Mouse (Mus musculus) spleen, adult 2 months (tissue): Measurements from ENCODE around the gene Kif13a. TPM values are rescaled to one million over a fixed set of nuclear protein-coding genes. Genes with fewer than 3 reads are reported as not detected.

Experiments
- DNase-seq, 2 experiments: peaks; one replicate each; pipeline versions ENCODE4 v3.0.0 to v3.0.0-alpha.2; 2012 to 2021; ENCODE audit warnings: low spot score in 2 of 2, low read depth in 1 of 2
- H3K27ac ChIP-seq: fragments of 200-500 bp; 2 replicates; pipeline ENCODE4 v1.5.1; 2012; ENCODE audit warnings: low read length, inconsistent platforms; ENCODE audit not compliant: insufficient read depth
- H3K27me3 ChIP-seq: fragments of 200-500 bp; 2 replicates; pipeline ENCODE4 v1.6.1; 2012; ENCODE audit warnings: mild to moderate bottlenecking, moderate library complexity, low read length, inconsistent platforms; ENCODE audit not compliant: control insufficient read depth, insufficient read depth
- H3K36me3 ChIP-seq: fragments of 200-500 bp; 2 replicates; pipeline ENCODE4 v1.6.1; 2012; ENCODE audit warnings: mild to moderate bottlenecking, low read length, inconsistent platforms; ENCODE audit not compliant: control insufficient read depth, insufficient read depth
- H3K4me1 ChIP-seq: fragments of 200-500 bp; 2 replicates; pipeline ENCODE4 v1.6.1; 2011; ENCODE audit warnings: inconsistent platforms; ENCODE audit not compliant: control insufficient read depth, insufficient read depth, insufficient read length
- H3K4me3 ChIP-seq: fragments of 200-500 bp; 2 replicates; pipeline ENCODE4 v1.5.1; 2011; ENCODE audit warnings: mild to moderate bottlenecking, inconsistent platforms; ENCODE audit not compliant: insufficient read depth, insufficient read length; ENCODE audit errors: extremely low read depth
- CTCF ChIP-seq: fragments of 200-500 bp; IDR thresholded peaks from 2 replicates; pipeline ENCODE4 v1.5.1; 2011; ENCODE audit warnings: mild to moderate bottlenecking, inconsistent platforms; ENCODE audit not compliant: insufficient read depth, insufficient read length, insufficient replicate concordance; ENCODE audit errors: extremely low read depth
- POLR2A ChIP-seq: fragments of 200-500 bp; IDR thresholded peaks from 2 replicates; pipeline ENCODE4 v1.6.1; 2011; ENCODE audit warnings: low read depth, low read length, inconsistent platforms
- WGBS: fragments of 180-500 bp; shearing (Covaris S2); methylation state at CpG from one replicate; pipeline ENCODE4 v1.1.7; 2018; 5-methylcytosine and 5-hydroxymethylcytosine counted together
- polyA plus RNA-seq: library from polyadenylated mRNA; depleted of rRNA; stranded (reverse); fragments of >200 nt; gene quantifications from 2 replicates; pipeline ENCODE4 v1.2.3, GENCODE M21; 2012

Kif13a gene
- polyA plus RNA-seq, 1 experiment, result 5.6 TPM

DNA sequence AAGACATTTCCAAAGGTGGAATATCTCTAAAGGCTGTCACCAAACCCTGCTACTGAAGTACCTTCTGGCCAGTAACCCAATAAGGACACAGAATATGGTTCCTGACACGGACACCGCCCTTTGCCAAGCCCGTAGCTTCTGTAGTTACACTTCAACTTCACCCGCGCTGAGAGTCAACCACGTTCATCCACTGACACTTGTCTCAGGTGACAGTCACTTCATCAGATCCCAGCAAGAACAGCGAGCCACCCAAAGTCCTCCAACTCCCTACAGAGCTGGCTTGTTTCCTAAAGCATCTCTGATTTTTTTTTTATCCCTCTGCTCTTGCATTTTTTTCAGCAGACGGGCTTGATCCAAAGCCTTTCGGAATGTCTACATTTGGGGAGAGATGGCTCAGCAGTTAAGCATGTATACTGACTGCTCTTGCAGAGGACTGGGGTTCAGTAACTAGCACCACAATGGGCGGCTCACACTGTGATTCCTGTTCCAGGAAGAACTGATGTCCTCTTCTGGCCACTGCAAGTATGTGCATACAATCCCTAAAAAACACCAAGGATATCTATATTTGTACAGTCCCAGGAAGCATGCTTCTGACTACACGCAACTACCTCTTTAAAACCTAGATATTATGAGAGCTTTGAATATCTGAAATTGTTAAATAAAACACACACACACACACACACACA, 28.7 kb downstream of the Kif13a start:
- Histone ChIP-seq H3K27ac (no peak overlapping the region), H3K4me1 (no peaks in the 10 kb centered on the region), H3K4me3 (no peak overlapping the region), H3K36me3 (no peaks in the 10 kb centered on the region), H3K27me3 (no peaks in the 10 kb centered on the region)
- no peak for TF ChIP-seq POLR2A
- no peak for TF ChIP-seq CTCF
- WGBS, result 93% methylated on average over 11 of the region's 11 CpGs
- DNase-seq, result no peak

DNA sequence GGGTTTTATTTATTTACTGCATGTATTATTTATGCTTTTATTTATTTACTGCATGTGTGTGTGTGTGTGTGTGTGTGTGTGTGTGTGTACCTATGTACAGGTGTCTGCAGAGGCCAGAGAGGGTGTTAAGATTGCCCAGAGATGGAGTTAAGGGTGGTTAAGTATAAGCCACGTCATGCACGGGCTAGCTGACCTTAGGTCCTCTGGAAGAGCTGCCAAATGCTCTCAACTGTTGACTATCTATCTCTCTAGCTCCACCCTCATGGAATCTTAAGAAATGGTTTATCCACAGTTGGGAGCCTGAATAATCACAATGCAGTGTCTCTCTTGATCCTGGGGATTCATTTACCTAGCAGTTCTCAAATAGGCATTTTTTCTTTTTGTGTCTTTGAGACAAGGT, 30.8 kb downstream of the Kif13a start:
- DNase-seq, result no peak

DNA sequence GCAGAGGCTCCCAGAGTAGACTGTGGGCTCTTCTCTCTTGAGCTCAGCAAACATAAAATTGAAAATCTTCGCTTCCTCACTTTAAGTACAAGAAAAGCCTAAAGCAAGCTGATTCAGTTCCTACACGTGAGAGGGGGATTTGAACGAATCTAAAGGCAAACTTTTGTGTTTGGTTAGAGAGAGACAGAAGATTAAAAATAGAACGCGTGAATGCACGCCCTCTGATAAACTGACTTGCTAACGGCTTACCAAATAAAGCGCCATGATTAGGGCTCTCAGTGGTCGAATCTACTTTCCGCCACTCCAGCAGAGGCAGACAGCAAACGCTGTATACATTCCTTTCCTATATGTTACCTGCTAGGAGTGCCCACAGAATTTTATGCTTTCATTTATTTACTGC, 31.3 kb downstream of the Kif13a start:
- Histone ChIP-seq H3K36me3 (no peaks in the 10 kb centered on the region), H3K4me1 (no peaks in the 10 kb centered on the region), H3K27me3 (no peaks in the 10 kb centered on the region), H3K27ac (no peak overlapping the region), H3K4me3 (no peak overlapping the region)
- DNase-seq, result no peak
- no peak for TF ChIP-seq POLR2A
- no peak for TF ChIP-seq CTCF
- 72% methylated on average over 11 of the region's 11 CpGs for WGBS

More for the DNA sequence above, 30.8 kb downstream of the Kif13a start:
- Histone ChIP-seq H3K27me3 (no peaks in the 10 kb centered on the region), H3K36me3 (no peaks in the 10 kb centered on the region), H3K4me1 (no peaks in the 10 kb centered on the region), H3K27ac (no peak overlapping the region), H3K4me3 (no peak overlapping the region)
- WGBS, result 65% methylated on average over 2 of the region's 2 CpGs
- no peak for TF ChIP-seq CTCF
- TF ChIP-seq POLR2A, result no peak

DNA sequence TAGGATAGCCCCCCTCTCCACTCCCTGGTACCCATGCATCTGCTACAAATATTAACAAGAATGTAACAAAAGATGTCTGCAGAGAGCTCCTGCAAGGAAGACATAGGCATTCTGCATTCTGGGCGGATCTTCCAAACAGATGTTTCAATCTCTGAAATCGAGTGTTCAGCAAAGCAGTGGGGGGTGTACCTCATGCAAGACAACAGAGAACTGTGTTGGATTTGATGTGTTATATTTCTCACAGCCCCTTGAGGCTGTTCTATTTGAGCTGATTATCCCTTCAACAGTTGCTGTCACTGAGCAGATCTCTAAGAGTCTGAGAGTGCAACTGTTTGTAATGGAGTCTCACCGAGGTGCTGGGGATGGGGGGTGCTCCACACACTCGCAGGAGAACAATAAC, 37.3 kb downstream of the Kif13a start:
- Histone ChIP-seq H3K4me1 (no peaks in the 10 kb centered on the region), H3K27me3 (no peaks in the 10 kb centered on the region), H3K27ac (no peak overlapping the region), H3K36me3 (no peaks in the 10 kb centered on the region), H3K4me3 (no peak overlapping the region)
- no peak for DNase-seq
- 91% methylated on average over 4 of the region's 4 CpGs for WGBS
- no peak for TF ChIP-seq POLR2A
- no peak for TF ChIP-seq CTCF

DNA sequence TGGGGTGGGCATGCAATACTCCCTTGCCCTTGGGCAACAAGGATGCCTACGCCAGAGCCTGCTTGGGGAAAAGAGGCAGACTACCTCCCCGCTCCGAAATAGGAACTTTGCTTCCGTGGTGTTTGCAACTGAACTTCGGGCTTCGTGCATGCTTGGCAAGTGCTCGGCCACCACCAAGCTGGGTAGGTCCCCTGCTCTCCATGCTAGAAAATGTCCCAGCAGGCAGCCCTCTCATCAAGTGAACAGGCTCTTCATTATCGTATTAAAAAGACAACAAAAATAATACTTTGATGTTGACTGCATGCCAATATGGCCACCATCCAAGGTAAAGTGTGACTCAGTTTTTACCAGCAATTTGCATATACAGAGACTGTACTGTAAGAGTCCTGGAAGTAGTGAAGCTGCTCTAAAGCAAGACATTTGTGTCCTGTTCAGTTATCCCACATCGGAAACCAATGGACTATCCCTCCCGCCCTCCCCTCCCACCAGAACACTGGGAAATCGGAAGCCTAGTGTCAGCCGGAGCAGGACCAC, 41.5 kb downstream of the Kif13a start:
- H3K4me1 ChIP-seq, result no peaks in the 10 kb centered on the region
- no peak overlapping the region for H3K27ac ChIP-seq
- no peaks in the 10 kb centered on the region for H3K36me3 ChIP-seq
- no peak overlapping the region for H3K4me3 ChIP-seq
- DNase-seq, result no peak
- no peaks in the 10 kb centered on the region for H3K27me3 ChIP-seq
- 91% methylated on average over 12 of the region's 12 CpGs for WGBS
- TF ChIP-seq CTCF (no peak), POLR2A (no peak)

DNA sequence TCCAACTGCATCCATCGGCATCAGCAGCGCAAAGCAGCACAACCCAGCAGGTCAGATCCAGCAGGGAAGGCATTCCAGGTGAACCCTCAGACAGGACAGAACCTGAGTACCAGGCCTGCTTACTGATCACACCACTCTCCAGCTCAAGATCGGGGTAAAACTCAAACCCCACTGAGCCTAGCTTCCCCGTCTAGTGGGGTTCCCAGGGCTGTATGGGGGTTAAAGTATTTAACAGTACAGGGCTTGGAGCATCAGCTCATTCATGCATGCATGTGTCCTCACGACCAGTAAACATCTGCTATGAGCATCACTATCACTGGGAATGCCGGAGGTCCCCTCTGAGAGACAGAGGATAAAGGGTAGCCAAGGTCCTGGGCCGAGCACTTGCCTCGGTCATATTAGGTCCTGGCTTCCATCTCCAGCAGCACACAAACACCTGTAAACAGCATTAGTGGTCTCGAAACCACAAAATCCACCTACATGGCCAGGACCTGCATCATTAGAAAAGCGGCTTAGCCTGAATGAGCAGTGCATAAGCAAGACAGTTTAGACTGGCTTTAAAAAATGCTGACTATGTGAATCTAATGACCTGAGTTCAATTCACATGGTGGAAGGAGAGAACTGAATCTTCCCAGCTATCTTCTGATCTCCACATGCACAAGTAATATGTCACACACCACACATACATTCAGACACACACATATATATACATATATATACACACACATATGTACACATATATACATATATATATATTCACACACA, 43.0 kb downstream of the Kif13a start:
- DNase-seq, result no peak
- Histone ChIP-seq H3K27ac (no peak overlapping the region), H3K27me3 (no peaks in the 10 kb centered on the region), H3K36me3 (no peaks in the 10 kb centered on the region), H3K4me1 (no peaks in the 10 kb centered on the region), H3K4me3 (no peak overlapping the region)
- TF ChIP-seq POLR2A, result no peak
- no peak for TF ChIP-seq CTCF
- 93% methylated on average over 10 of the region's 10 CpGs for WGBS

DNA sequence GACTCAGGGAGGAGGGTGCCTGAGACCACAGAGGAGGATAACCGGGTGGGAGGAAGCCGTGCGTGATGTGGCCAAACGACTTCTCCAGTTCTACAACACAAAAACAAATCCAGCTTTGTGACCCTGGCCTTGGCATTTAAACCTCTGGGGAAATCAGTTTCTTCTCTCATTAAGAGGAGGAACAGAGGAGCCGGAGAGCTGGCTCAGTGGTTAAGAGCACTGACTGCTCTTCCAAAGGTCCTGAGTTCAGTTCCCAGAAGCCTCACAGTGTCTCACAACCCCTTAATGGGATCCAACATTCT, 44.0 kb downstream of the Kif13a start:
- Histone ChIP-seq H3K27me3 (no peaks in the 10 kb centered on the region), H3K4me3 (no peak overlapping the region), H3K36me3 (no peaks in the 10 kb centered on the region), H3K27ac (no peak overlapping the region), H3K4me1 (no peaks in the 10 kb centered on the region)
- WGBS, result 48% methylated on average over 5 of the region's 5 CpGs
- no peak for DNase-seq
- TF ChIP-seq CTCF (no peak), POLR2A (no peak)
